Mouse (Mus musculus): ENCODE data around the gene Pced1b. TPM values are rescaled to one million over a fixed set of nuclear protein-coding genes. Genes with fewer than 3 reads are reported as not detected.
"Not testable (repeated sequence)": the region's sequence is repeated elsewhere in the genome, so short reads cannot be mapped to it uniquely, and the experiment has no call there.

Gene Pced1b
- polyA plus RNA-seq, 1 experiment from 2014 or later, result 2.6 TPM

DNA sequence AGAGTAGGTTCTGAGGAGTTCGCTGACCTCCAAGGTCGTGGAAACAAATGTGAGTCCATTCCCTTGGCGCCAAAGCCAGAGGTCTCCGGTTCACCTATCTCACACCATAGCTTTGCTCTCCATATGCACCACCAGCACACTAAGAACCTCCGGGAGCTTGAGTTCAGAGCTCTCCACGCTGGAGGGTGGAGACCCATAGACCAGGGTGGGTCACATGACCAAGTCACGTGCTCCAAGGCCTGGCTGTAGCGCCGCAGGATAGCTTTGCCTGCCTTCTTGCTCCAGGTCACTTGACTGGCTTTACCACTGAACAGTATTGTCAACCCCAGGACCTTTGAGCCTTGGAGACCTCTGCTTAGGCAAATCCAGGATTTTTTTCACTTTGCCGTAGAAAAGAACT is 122.2 kb downstream of the Pced1b start:
- no peaks in the 10 kb centered on the region for H3K9me3 ChIP-seq (replicated peaks)
- no peaks in the 10 kb centered on the region for H3K27me3 ChIP-seq
- H3K27ac ChIP-seq, result no peak overlapping the region
- H3K36me3 ChIP-seq (ENCODE audit: poor library complexity, severe bottlenecking), result no peaks in the 10 kb centered on the region
- H3K9ac ChIP-seq, result no peak overlapping the region
- ATAC-seq, result no peak
- peaks cover 11% of the 10 kb centered on the region for H3K4me1 ChIP-seq
- no peak overlapping the region for H3K4me2 ChIP-seq
- 87% methylated on average over 10 of the region's 10 CpGs for WGBS
- H3K4me3 ChIP-seq, result no peak overlapping the region

DNA sequence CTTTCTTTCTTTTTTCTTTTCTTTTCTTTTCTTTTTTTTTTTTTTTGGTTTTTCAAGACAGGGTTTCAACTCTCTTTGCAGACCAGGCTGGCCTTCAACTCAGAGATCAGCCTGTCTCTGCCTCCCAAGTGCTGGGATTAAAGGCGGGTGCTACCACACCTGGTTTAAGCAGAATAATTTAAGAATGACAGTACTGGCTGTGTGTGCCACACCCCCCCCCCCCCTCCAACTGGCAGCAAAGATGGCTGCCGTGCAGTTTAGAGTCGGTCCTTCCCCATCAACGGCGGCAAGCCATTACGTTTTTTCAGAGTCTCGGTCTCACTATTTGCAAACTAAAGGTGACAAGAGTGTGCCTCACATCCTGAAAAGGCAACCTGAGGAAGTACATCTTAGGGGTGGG is 124.0 kb downstream of the Pced1b start:
- no peak overlapping the region for H3K4me2 ChIP-seq
- ATAC-seq, result no peak
- H3K4me1 ChIP-seq, result peaks cover 11% of the 10 kb centered on the region
- H3K4me3 ChIP-seq, result no peak overlapping the region
- WGBS, result 98% methylated on average over 7 of the region's 7 CpGs
- H3K9me3 ChIP-seq (replicated peaks), result no peaks in the 10 kb centered on the region
- no peak overlapping the region for H3K27ac ChIP-seq
- H3K36me3 ChIP-seq (ENCODE audit: poor library complexity, severe bottlenecking), result no peaks in the 10 kb centered on the region
- no peaks in the 10 kb centered on the region for H3K27me3 ChIP-seq
- no peak overlapping the region for H3K9ac ChIP-seq

DNA sequence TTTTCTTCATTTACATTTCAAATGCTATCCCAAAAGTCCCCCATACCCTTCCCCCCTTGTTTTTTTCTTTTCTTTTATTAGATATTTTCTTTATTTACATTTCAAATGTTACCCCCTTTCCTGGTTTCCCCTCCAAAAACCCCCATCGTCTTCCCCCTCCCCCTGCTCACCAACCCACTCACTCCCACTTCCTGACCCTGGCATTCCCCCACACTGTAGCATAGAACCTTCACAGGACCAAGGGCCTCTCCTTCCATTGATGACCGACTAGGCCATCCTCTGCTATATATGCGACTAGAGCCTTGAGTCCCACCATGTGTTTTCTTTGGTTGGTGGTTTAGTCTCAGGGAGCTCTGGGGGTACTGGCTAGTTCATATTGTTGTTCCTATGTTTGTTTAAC is 125.1 kb downstream of the Pced1b start:
- not testable (repeated sequence) for H3K27ac ChIP-seq; H3K9me3 ChIP-seq (replicated peaks)
- 52% methylated on average over 3 of the region's 3 CpGs for WGBS

DNA sequence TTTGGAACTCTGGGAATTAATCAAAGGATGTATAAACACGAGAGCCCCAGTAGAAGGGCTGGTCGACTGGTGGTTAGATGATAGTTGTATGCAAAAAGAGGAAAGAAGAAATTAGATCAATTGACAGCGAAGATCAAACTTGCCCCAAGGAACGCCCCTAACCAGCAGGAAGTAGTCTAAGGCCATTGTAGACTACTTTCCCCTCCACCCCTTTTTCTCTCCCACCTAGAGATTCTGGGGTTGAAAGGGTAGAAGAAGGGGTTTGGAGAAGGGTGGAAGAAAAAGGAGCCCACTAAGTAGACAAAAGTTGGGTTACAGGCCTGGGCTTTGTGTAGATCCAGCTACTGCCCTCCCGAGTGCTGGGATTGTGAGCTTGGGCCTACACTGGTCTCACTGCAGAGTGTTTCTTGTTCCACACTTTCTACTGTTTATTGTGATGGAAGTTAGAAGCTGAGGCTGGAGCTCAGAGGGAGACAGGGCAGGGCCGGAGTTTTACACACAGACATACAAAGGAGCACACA is 125.8 kb downstream of the Pced1b start:
- Histone ChIP-seq H3K9ac (no peak overlapping the region), H3K27me3 (peaks cover 8% of the 10 kb centered on the region; the same call in 1 of the 2 replicates), H3K4me2 (no peak overlapping the region), H3K4me1 (peaks cover 11% of the 10 kb centered on the region), H3K4me3 (no peak overlapping the region), H3K36me3 (ENCODE audit: poor library complexity, severe bottlenecking) (no peaks in the 10 kb centered on the region), H3K27ac (no peak overlapping the region), H3K9me3 (replicated peaks) (no peaks in the 10 kb centered on the region)
- WGBS, result 32% methylated on average over 6 of the region's 6 CpGs
- ATAC-seq, result no peak

More for the DNA sequence above, 125.1 kb downstream of the Pced1b start:
- H3K4me3 ChIP-seq; H3K4me2 ChIP-seq; H3K36me3 ChIP-seq (ENCODE audit: poor library complexity, severe bottlenecking); H3K9ac ChIP-seq; ATAC-seq; H3K27me3 ChIP-seq: not testable (repeated sequence)
- peaks cover 11% of the 10 kb centered on the region for H3K4me1 ChIP-seq

DNA sequence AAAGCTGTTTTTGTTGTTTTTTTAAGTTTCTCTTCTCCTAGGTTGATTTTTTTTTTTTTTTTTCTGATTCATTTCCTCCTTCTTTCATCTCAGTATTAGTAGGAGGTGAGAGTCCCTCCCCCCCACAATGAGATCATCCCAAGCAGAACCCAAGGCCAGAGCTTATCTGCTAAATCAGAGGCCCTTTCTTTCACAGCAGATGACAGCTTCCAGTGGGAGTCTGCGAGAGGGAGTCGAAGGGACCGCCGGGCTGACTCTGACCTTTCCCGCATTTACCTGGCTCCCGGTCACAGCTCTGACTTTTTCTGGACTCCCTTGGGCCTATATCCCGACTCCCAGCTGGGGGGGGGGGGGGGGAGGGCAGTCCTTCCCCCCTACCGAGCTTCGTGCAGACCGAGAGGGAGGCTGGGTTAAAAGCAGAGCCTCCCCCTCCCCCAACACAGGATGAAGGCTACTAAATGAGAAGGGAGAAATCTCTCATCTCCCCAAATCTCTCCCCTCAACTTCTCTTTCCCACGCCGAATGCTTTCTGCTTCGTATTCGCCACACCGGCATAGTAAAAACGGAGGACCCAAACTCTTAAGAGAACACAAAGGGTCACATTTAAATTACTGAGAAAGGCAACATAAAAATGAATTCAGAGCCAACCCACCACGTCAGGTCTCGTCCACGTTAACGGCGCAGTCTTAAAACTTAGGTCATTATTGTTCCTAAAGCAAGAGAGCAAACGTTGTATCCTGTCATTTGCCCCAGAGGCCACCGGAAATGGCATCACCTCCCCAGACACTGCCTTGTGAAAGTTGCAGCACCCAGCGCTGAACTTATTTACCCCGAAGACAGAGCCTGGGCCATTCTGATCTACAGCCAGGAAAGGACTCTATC is 126.5 kb downstream of the Pced1b start:
- WGBS, result 16% methylated on average over 23 of the region's 25 CpGs
- 0 out of 2 replicates have a peak overlapping the region, but pooled peaks have one; percentile 21 for H3K9ac ChIP-seq

DNA sequence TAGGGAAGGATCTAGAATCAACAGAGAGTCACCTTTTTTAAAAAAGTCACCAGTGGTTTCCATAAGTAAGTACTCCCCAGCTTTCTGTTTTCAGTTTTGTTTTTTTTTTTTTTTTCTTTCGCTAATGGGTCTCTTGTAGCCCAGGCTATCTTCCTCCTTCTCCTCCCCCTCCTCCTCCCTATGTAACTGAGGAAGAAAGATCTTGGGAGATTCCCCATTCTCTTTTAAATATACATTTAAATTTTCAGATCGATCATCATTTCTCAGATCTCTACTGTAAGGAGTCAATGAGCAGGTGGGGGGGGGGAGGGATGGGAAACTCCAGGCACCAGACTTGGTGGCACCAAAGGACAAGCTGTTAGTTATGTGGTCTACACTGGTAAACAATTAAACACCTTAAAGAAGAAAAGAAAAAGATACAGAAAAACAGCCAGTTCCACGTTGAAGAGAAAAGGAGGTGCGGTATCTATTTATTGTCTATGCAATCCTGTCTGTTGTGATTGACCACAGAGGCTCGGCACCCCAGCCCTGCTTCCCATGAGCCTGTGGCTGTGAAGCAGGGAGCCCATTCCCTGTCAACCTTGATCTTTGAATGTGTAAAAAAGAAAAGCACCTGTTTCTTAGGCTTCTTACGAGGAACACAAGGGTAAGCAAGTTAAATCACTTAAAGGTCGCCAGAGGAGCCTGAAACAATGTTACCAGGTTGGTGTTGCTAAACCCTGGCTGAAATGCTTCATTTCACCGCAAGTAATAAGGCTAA is 127.4 kb downstream of the Pced1b start:
- Histone ChIP-seq H3K9ac (no peak overlapping the region), H3K27me3 (peaks cover 8% of the 10 kb centered on the region; the same call in 1 of the 2 replicates), H3K4me1 (peaks cover 11% of the 10 kb centered on the region), H3K9me3 (replicated peaks) (no peaks in the 10 kb centered on the region), H3K27ac (no peak overlapping the region), H3K36me3 (ENCODE audit: poor library complexity, severe bottlenecking) (no peaks in the 10 kb centered on the region), H3K4me2 (no peak overlapping the region), H3K4me3 (no peak overlapping the region)
- no peak for ATAC-seq
- 60% methylated on average over 8 of the region's 8 CpGs for WGBS

More for the DNA sequence above, 126.5 kb downstream of the Pced1b start:
- peaks cover 11% of the 10 kb centered on the region for H3K4me1 ChIP-seq
- peak overlapping the region; percentile 52 for H3K4me2 ChIP-seq
- no peaks in the 10 kb centered on the region for H3K36me3 ChIP-seq (ENCODE audit: poor library complexity, severe bottlenecking)
- peaks cover 8% of the 10 kb centered on the region; the same call in 1 of the 2 replicates for H3K27me3 ChIP-seq
- ATAC-seq, result no peak
- H3K9me3 ChIP-seq (replicated peaks), result no peaks in the 10 kb centered on the region
- H3K27ac ChIP-seq, result no peak overlapping the region
- 0 out of 2 replicates have a peak overlapping the region, but pooled peaks have one; percentile 9 for H3K4me3 ChIP-seq

DNA sequence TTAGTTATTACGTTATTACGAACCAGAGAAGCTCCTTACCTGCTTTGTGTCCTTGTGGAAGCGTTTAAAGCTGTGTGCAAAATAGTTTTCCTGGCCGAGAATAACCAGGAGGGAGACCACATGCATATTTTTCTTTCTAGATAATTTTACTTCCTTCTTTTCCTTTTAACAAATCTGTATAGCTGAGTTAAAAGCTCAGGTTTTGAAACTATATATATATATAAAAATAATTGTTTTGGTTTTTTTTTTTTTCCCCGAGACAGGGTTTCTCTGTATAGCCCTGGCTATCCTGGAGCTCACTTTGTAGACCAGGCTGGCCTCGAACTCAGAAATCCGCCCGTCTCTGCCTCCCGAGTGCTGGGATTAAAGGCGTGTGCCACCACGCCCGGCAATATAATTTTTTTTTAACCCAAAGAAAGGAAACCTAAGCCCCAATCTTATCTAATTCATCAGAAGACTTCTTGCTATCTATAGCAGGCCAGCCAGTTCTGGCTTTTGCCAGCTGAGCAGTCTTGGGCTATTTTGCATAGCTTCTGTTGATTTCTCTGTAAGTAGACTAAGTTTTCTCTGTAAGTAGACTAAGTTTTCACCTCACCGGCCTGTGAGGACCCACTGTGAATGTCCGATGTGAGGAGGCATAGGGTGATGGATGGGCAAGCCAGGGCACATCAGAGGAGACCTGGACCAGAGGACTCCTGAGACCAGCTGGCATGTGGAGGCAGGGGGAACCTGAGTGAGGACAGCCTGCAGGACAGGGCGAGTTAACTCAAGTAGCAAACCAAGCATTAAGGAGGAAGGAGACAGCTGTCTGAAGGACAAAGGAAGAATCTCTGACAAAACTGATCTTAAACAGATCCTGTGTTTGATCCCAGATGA is 128.2 kb downstream of the Pced1b start:
- Histone ChIP-seq H3K9me3 (replicated peaks) (no peaks in the 10 kb centered on the region), H3K4me3 (no peak overlapping the region), H3K27me3 (peaks cover 8% of the 10 kb centered on the region; the same call in 1 of the 2 replicates), H3K27ac (no peak overlapping the region), H3K4me1 (peaks cover 11% of the 10 kb centered on the region), H3K4me2 (no peak overlapping the region), H3K36me3 (ENCODE audit: poor library complexity, severe bottlenecking) (no peaks in the 10 kb centered on the region), H3K9ac (no peak overlapping the region)
- ATAC-seq, result no peak
- 81% methylated on average over 15 of the region's 15 CpGs for WGBS

DNA sequence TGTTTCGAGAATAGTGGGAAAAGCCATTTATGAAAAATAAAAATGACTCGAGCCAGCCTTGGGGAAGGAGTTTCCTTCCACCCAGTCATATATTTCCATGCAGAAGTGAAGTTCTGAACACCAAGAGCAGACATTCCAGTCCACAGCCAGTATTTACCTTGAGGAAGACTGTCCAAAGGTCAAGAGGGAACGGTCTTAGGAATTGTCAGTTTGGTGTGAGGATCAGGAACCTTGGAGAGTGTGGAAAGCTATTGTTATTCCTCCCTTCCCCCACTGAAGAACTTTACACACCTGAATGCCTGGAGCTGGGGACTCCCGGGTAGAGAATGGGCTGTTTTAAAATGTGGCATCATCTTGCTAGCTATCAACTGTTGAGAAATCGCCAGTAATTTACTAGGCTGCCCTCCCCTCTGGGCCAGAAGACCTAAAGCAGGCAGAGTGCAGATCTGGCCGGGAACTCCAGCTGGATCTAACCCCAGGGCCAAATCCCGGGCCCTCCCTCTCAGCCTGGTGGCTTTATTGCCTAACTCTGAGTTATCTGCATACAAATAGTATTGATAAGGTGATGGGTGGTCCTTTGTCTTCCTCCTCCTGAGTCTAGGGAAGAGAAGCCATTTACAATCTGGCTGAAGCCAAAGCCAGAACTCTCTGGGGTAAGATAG is 129.3 kb downstream of the Pced1b start:
- H3K27me3 ChIP-seq, result peaks cover 8% of the 10 kb centered on the region; the same call in 1 of the 2 replicates
- H3K9ac ChIP-seq, result no peak overlapping the region
- no peak overlapping the region for H3K4me3 ChIP-seq
- H3K4me1 ChIP-seq, result peaks cover 11% of the 10 kb centered on the region
- no peaks in the 10 kb centered on the region for H3K36me3 ChIP-seq (ENCODE audit: poor library complexity, severe bottlenecking)
- no peak overlapping the region for H3K27ac ChIP-seq
- 31% methylated on average over 7 of the region's 7 CpGs for WGBS
- H3K9me3 ChIP-seq (replicated peaks), result no peaks in the 10 kb centered on the region
- ATAC-seq, result no peak
- H3K4me2 ChIP-seq, result no peak overlapping the region

DNA sequence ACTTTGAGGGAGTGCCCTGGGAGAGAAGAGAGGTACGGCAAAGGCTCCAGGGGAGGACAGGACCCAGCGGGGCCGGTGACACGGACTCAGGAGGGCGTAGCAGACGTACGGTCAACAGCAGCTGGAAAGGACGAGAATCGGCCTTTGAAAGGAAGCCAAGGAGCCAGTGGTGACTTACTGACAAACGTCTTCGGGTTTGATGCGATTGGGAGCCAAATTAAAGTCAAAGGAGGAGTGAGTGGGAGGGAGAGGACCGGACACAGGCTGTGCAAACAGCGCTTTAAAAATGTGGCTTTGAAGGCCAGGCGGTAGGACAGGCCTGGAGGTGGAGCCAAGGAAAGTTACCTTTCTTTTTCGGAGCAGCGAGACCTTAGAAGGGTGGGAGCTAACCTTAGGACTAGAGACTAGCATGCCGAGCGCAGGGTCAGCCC is 129.9 kb downstream of the Pced1b start:
- H3K4me1 ChIP-seq, result peaks cover 11% of the 10 kb centered on the region
- no peak overlapping the region for H3K27ac ChIP-seq
- no peaks in the 10 kb centered on the region for H3K9me3 ChIP-seq (replicated peaks)
- ATAC-seq, result no peak
- no peak overlapping the region for H3K4me2 ChIP-seq
- H3K27me3 ChIP-seq, result peaks cover 8% of the 10 kb centered on the region; the same call in 1 of the 2 replicates
- no peak overlapping the region for H3K9ac ChIP-seq
- H3K4me3 ChIP-seq, result no peak overlapping the region
- 16% methylated on average over 19 of the region's 19 CpGs for WGBS
- no peaks in the 10 kb centered on the region for H3K36me3 ChIP-seq (ENCODE audit: poor library complexity, severe bottlenecking)

DNA sequence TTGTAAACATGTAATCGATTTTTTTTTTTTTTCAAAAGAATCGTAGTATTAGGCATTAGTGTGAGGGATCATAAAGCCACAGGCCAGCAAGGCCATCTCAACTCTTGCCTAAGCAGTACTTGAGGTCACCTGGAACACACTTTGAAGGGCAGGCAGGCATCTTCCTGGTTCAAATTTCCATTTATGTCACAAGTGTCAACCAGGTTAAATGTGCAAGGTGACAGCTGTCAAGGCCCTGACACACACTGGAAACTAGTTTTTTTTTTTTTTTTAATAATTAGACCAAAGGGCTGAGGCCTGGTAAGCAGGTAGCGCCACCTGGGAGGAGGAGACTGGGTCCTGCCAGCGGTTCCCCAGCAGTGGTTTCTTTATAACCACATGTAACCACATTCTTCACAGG is 131.2 kb downstream of the Pced1b start:
- no peak for ATAC-seq
- 85% methylated on average over 4 of the region's 4 CpGs for WGBS

More for the DNA sequence above, 131.2 kb downstream of the Pced1b start:
- Histone ChIP-seq H3K27ac (no peak overlapping the region), H3K4me1 (peaks cover 7% of the 10 kb centered on the region), H3K4me2 (no peak overlapping the region), H3K4me3 (no peak overlapping the region), H3K9me3 (replicated peaks) (no peaks in the 10 kb centered on the region), H3K36me3 (ENCODE audit: poor library complexity, severe bottlenecking) (no peaks in the 10 kb centered on the region), H3K27me3 (peaks cover 8% of the 10 kb centered on the region; the same call in 1 of the 2 replicates), H3K9ac (no peak overlapping the region)

Measured in forebrain, embryonic 13.5 days (tissue).